In genomic region chr3:142395520-142396193, GRCm38 (mm10) we compare ENCODE assay signal across 8 mouse cellular contexts. TPM values are rescaled to one million over a fixed set of nuclear protein-coding genes. Genes with fewer than 3 reads are reported as not detected.
DNase-seq lines count a peak whose midpoint lies in the region; ATAC-seq lines count a peak whose summit lies in the region.

Gene Pdlim5, minus strand, starts transcription at chr3:142395696.

- ATAC-seq in common myeloid progenitor, adult 5-6 weeks (replicated peaks; ENCODE audit: low read depth, poor library complexity, severe bottlenecking), result peak; percentile 82
- peak; percentile 83 for ATAC-seq in megakaryocyte progenitor cell, adult 5-6 weeks (replicated peaks; ENCODE audit: poor library complexity)

- DNase-seq in ZHBTc4 (ENCODE audit: low read depth, low spot score), result peak; percentile 98
- peak; percentile 95 for DNase-seq in gastrocnemius, adult 8-10 months (ENCODE audit: low spot score in 2 of 2)
- DNase-seq in induced T-regulatory cell, adult 2 months (ENCODE audit: low read depth), result peak; percentile 96
- DNase-seq in left cerebral cortex, adult 9 months (ENCODE audit: low spot score in 2 of 2), result peak; percentile 32 to 83
- peak; percentile 81 for DNase-seq in right cerebral cortex, postnatal 14 days
- peak; percentile 96 to 97 for DNase-seq in urinary bladder, postnatal 36 days (ENCODE audit: low spot score in 2 of 2)

RNA-seq across cellular contexts. Expression of gene Pdlim5, which starts in this region (rescaled TPM):
- total RNA-seq in common myeloid progenitor, adult 5-6 weeks (2017), result 17.2 and 18.5 TPM in 2 replicates
- total RNA-seq in gastrocnemius, adult 8-10 months (2022), result 100 to 1,000 TPM; 455 to 713 (median 513) TPM
- total RNA-seq in megakaryocyte progenitor cell, adult 5-6 weeks (2015), result 16.3 and 20.2 TPM in 2 replicates
- total RNA-seq in megakaryocyte progenitor cell, adult 5-6 weeks (2017), result 11.5 and 16.7 TPM in 2 replicates

Comparison
In these comparisons a context has a peak if more than half of its experiments do, and no peak if none do; other contexts are left out.
1. Peak in every context shown above with its lines: DNase-seq and ATAC-seq.
2. RNA of gene Pdlim5 (total RNA-seq): 455 to 713 TPM in gastrocnemius, adult 8-10 months; 11.5 to 20.2 TPM in megakaryocyte progenitor cell, adult 5-6 weeks and 17.2 to 18.5 TPM in common myeloid progenitor, adult 5-6 weeks; every median in the first group is over 10 times any median in the second.